Mouse (Mus musculus) forebrain, embryonic 11.5 days (tissue): ENCODE measurements at regions not wholly inside any gene's neighbourhood (a gene's known extent, or its start where the extent isn't known, plus 50 kb on each side); places are given as distances from the start of the nearest gene placed in this dataset.

Source experiments
- ATAC-seq: fragments of 200-750 bp; cut with Nextera tagmentation; replicated peaks from 2 replicates; pipeline ENCODE4 v1.8.0; 2017; ENCODE audit warnings: moderate TSS enrichment; ENCODE audit not compliant: low FRiP score
- DNase-seq: peaks from one replicate; pipeline ENCODE4 v3.0.0-alpha.2; 2017; ENCODE audit warnings: low spot score
- H3K27ac ChIP-seq: fragments of 300-500 bp; sonication (generic); 2 replicates; pipeline ENCODE4 v1.5.1; 2014; ENCODE audit warnings: low read depth, low read length
- H3K27me3 ChIP-seq: fragments of 300-500 bp; sonication (generic); 2 replicates; pipeline ENCODE4 v1.6.1; 2014; ENCODE audit warnings: mild to moderate bottlenecking, low read length, mixed read lengths; ENCODE audit not compliant: control insufficient read depth, insufficient read depth
- H3K36me3 ChIP-seq: fragments of 300-500 bp; sonication (generic); 2 replicates; pipeline ENCODE4 v1.6.1; 2014; ENCODE audit warnings: mild to moderate bottlenecking, low read length, moderate library complexity, mixed read lengths; ENCODE audit not compliant: control insufficient read depth, insufficient read depth
- H3K4me1 ChIP-seq: fragments of 300-500 bp; sonication (generic); replicated peaks from 2 replicates; pipeline ENCODE4 v1.6.1; 2014; ENCODE audit warnings: low read length, mixed read lengths; ENCODE audit not compliant: control insufficient read depth, insufficient read depth
- H3K4me2 ChIP-seq: fragments of 300-500 bp; sonication (generic); 2 replicates; pipeline ENCODE4 v1.6.1; 2014; ENCODE audit warnings: low read depth, mild to moderate bottlenecking, low read length, moderate library complexity, mixed read lengths; ENCODE audit not compliant: severe bottlenecking
- H3K4me3 ChIP-seq: fragments of 300-500 bp; sonication (generic); 2 replicates; pipeline ENCODE4 v1.5.1; 2014; ENCODE audit warnings: low read depth, low read length
- H3K9ac ChIP-seq: fragments of 300-500 bp; sonication (generic); 2 replicates; pipeline ENCODE4 v1.6.1; 2014; ENCODE audit warnings: low read length
- H3K9me3 ChIP-seq: fragments of 300-500 bp; sonication (generic); 2 replicates; pipeline ENCODE4 v1.6.1; 2016; ENCODE audit warnings: low read length, mixed read lengths; ENCODE audit not compliant: control insufficient read depth
- WGBS: fragments of 180-500 bp; shearing (Covaris S2); extraction: QIAGEN DNeasy Blood & Tissue Kit; methylation state at CpG from one replicate; pipeline ENCODE4 v1.1.7; 2014; 5-methylcytosine and 5-hydroxymethylcytosine counted together

DNA sequence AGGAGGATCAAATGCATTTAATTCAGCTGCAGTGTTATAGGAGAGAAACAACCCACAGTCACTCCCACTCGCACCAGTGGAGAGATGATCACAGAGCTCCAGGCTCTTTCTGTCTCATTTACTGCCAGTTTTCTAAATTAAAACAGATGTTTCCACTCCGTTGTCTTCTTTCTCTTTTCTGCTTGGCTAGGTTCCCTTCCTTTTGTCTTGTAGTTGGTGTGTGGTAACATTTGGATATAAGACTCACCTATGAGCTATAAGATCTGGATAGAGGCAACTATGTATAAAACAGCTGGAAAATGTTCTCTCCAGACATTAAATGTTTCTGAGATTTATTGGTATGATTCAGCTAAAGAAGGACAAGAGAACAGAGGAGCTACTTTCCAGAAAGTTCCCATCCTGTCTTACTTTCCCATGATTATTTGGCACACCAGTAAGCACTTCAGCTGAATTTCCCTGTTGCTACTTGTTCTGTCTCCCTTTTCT lies 63.1 kb upstream of the Ctsc start:
- Histone ChIP-seq H3K27me3 (no peaks in the 10 kb centered on the region), H3K4me2 (no peak overlapping the region), H3K9ac (no peak overlapping the region), H3K27ac (no peak overlapping the region), H3K4me1 (no peaks in the 10 kb centered on the region), H3K36me3 (no peaks in the 10 kb centered on the region), H3K9me3 (no peaks in the 10 kb centered on the region), H3K4me3 (no peak overlapping the region)
- ATAC-seq (no peak), DNase-seq (no peak)
- 63% methylated on average over 2 of the region's 2 CpGs for WGBS

DNA sequence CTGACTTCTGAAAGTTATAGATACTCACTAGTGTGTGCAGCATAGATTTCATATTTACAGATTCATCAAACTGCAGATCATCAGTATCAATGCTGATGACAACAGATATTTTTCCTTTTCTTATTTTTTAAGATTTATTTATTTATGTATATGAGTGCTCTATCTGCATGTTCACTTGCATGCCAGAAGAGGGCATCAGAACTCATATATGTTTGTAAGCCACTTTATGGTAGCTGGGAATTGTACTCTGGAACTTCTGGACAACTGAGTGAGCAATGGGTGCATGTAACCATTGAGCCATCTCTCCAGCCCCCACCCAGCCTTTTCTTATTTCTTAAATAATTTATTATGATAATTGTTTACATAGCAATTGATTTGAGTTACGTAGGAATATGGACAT lies 62.5 kb upstream of the Ctsc start:
- no peak for ATAC-seq
- no peaks in the 10 kb centered on the region for H3K27me3 ChIP-seq
- 94% methylated on average over 1 of the region's 1 CpGs for WGBS
- no peak overlapping the region for H3K4me3 ChIP-seq
- H3K4me2 ChIP-seq = no peak overlapping the region
- no peaks in the 10 kb centered on the region for H3K36me3 ChIP-seq
- DNase-seq = no peak
- H3K4me1 ChIP-seq = no peaks in the 10 kb centered on the region
- H3K9ac ChIP-seq = no peak overlapping the region
- no peaks in the 10 kb centered on the region for H3K9me3 ChIP-seq
- H3K27ac ChIP-seq = no peak overlapping the region

DNA sequence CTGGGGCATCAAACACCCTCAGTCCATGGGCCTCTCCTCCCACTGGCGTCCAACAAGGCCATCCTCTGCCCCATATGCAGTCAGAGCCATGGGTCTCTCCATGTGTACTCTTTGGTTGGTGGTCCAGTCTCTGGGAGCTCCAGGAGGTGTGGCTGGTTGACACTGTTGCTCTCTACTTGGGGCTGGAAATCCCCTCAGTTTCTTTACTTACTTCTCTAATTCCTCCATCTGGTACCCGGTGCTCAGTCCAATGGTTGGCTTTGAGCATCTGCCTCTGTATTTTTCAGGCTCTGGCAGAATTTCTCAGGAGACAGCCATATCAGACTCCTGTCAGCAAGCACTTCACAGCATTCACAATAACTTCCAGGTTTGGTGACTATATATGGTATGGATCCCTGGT lies 55.7 kb upstream of the Ctsc start:
- no peaks in the 10 kb centered on the region for H3K4me1 ChIP-seq
- H3K4me2 ChIP-seq = no peak overlapping the region
- no peak overlapping the region for H3K27ac ChIP-seq
- no peak for ATAC-seq
- no peaks in the 10 kb centered on the region for H3K27me3 ChIP-seq
- WGBS = 80% methylated on average over 2 of the region's 2 CpGs
- no peak overlapping the region for H3K9ac ChIP-seq
- H3K36me3 ChIP-seq = no peaks in the 10 kb centered on the region
- DNase-seq = no peak
- no peak overlapping the region for H3K4me3 ChIP-seq
- H3K9me3 ChIP-seq = no peaks in the 10 kb centered on the region

DNA sequence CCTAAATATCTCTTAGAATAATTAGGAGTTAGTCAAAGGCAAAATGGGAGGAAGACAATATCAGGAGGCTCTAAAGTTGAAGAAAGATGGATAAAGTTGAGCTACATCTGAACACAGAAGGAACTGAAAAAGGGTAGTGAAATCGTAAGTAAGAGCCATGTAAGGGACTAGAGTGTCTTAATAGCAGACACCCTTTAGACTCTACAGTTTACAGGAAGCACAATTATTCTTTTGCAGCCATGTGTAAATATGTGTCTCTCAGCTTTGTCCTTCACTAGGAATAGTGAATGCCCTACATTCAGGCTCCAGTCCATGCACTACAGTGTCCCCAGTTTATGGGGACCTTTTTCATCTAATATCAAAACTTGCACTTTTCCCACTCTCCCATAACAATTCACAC lies 52.1 kb upstream of the Ctsc start:
- DNase-seq (no peak), ATAC-seq (no peak)
- H3K9me3 ChIP-seq = no peaks in the 10 kb centered on the region
- no peak overlapping the region for H3K4me2 ChIP-seq
- 86% methylated on average over 1 of the region's 1 CpGs for WGBS
- no peaks in the 10 kb centered on the region for H3K27me3 ChIP-seq
- H3K9ac ChIP-seq = no peak overlapping the region
- H3K36me3 ChIP-seq = no peaks in the 10 kb centered on the region
- H3K4me1 ChIP-seq = no peaks in the 10 kb centered on the region
- no peak overlapping the region for H3K27ac ChIP-seq
- H3K4me3 ChIP-seq = no peak overlapping the region
